Mouse (Mus musculus): ENCODE results near the gene Dlg4. TPM values are rescaled to one million over a fixed set of nuclear protein-coding genes. Genes with fewer than 3 reads are reported as not detected.

Gene Dlg4
- 1.5 and 1.9 TPM in 2 replicates for polyA plus RNA-seq (2012; rRNA removed)
- polyA plus RNA-seq (2014; fragmentation: Nextera tagmentation; extraction: Ambion mirVana) = 0.33 and 0.54 TPM in 2 replicates

- Histone ChIP-seq H3K4me3 (ENCODE audit: insufficient read depth in 1 of 2, low read depth in 2 of 2, low read length in 2 of 2) (no peak within 1 kb of the TSS), H3K9me3 (ENCODE audit: control insufficient read depth, low read length) (no peaks in the 10 kb centered on the region), H3K4me1 (replicated peaks; ENCODE audit: control insufficient read depth in 2 of 2, insufficient read depth in 2 of 2, low read length in 1 of 2) (peaks cover 14 to 16% of the 10 kb centered on the region in 2 experiments), H3K27ac (no peak within 1 kb of the TSS), H3K4me2 (ENCODE audit: low read depth) (peak within 1 kb of the TSS; percentile 61), H3K36me3 (replicated peaks; ENCODE audit: control insufficient read depth, insufficient read depth, low read depth) (peaks cover 3% of the 10 kb centered on the region), H3K27me3 (ENCODE audit: control insufficient read depth, insufficient read depth, low read length) (no peaks in the 10 kb centered on the region), H3K9ac (replicated peaks) (no peak within 1 kb of the TSS)
- no peak for DNase-seq (ENCODE audit: low read depth in 3 of 3, low spot score in 3 of 3)
- 54% methylated on average over 3 of the region's 3 CpGs for WGBS (ENCODE audit: insufficient replicate concordance)
- no peak for ATAC-seq (ENCODE audit: insufficient read depth)
- no peak for TF ChIP-seq CTCF (IDR thresholded peaks at IDR 0.05; ENCODE audit: low read depth)
Measured at GRCm38 (mm10) chr11:70016669-70017068, at the start of gene Dlg4. Gene Dlg4, plus strand, starts transcription at chr11:70016942.

DNA sequence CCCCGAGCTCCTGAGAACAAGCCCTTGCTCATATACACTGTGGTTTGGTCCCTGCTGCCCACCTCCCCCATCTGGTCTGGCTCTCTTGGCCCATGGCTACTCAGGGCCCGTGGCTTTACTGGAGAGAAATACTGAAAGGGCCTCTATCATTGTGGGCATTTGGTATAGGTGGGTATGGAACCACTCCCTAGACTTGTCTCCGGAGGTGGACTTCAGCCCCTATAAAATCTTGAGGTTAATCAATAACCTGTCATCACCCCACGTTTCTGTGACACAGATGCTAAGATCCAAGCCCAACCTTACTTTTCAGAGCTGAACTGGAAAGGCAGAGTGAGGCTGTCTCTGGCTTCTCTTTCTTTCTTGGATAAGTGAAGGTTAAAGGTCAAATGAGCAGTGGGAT, 47.9 kb upstream of the Dlg4 start:
- Histone ChIP-seq H3K9me3 (ENCODE audit: control insufficient read depth, low read length) (no peaks in the 10 kb centered on the region), H3K4me3 (ENCODE audit: insufficient read depth in 1 of 2, low read depth in 2 of 2, low read length in 2 of 2) (no peak overlapping the region), H3K4me1 (replicated peaks; ENCODE audit: control insufficient read depth in 2 of 2, insufficient read depth in 2 of 2, low read length in 1 of 2) (peaks cover 6 to 8% of the 10 kb centered on the region in 2 experiments; a peak in 2 of 4 replicates), H3K9ac (replicated peaks) (no peak overlapping the region), H3K4me2 (ENCODE audit: low read depth) (no peak overlapping the region), H3K27ac (no peak overlapping the region), H3K36me3 (replicated peaks; ENCODE audit: control insufficient read depth, insufficient read depth, low read depth) (peaks cover 4% of the 10 kb centered on the region), H3K27me3 (ENCODE audit: control insufficient read depth, insufficient read depth, low read length) (peaks cover 35% of the 10 kb centered on the region)
- WGBS (ENCODE audit: insufficient replicate concordance) = 69% methylated on average over 4 of the region's 4 CpGs
- no peak for ATAC-seq (ENCODE audit: insufficient read depth)
- TF ChIP-seq CTCF (IDR thresholded peaks at IDR 0.05; ENCODE audit: low read depth) = no peak
- no peak for DNase-seq (ENCODE audit: low read depth in 3 of 3, low spot score in 3 of 3)

- Histone ChIP-seq H3K36me3 (replicated peaks; ENCODE audit: control insufficient read depth, insufficient read depth, low read depth) (peaks cover 16% of the 10 kb centered on the region), H3K9me3 (ENCODE audit: control insufficient read depth, low read length) (no peaks in the 10 kb centered on the region), H3K9ac (replicated peaks) (no peak overlapping the region), H3K4me2 (ENCODE audit: low read depth) (no peak overlapping the region), H3K4me1 (replicated peaks; ENCODE audit: control insufficient read depth in 2 of 2, insufficient read depth in 2 of 2, low read length in 1 of 2) (peaks cover 6 to 8% of the 10 kb centered on the region in 2 experiments; a peak in 2 of 4 replicates), H3K27me3 (ENCODE audit: control insufficient read depth, insufficient read depth, low read length) (peaks cover 21% of the 10 kb centered on the region), H3K27ac (no peak overlapping the region), H3K4me3 (ENCODE audit: insufficient read depth in 1 of 2, low read depth in 2 of 2, low read length in 2 of 2) (no peak overlapping the region)
- no peak for TF ChIP-seq EP300 (IDR thresholded peaks at IDR 0.05; ENCODE audit: low read depth)
- no peak for TF ChIP-seq CTCF (IDR thresholded peaks at IDR 0.05; ENCODE audit: low read depth)
- WGBS (ENCODE audit: insufficient replicate concordance) = 80% methylated on average over 6 of the region's 6 CpGs
- ATAC-seq (ENCODE audit: insufficient read depth) = no peak
- no peak for DNase-seq (ENCODE audit: low read depth in 3 of 3, low spot score in 3 of 3)
Measured at GRCm38 (mm10) chr11:69970222-69970621, 46.5 kb upstream of the Dlg4 start.

DNA sequence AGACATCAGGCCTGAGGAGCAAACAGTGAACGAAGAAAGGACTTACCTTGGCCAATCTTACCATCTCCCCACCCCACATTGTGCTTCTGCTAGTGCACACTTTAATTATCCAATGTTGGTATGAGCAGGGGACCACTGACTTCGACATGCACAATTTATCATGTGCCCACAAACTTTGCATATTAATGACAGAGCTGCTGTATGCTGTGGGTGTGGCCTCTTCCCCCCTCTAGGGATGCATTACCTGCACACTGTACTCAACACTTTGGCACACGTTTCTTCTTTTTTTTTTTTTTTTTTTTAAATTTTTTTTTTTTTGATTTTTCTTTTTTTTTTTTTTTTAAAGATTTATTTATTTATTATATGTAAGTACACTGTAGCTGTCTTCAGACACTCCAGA, 46.0 kb upstream of the Dlg4 start:
- WGBS (ENCODE audit: insufficient replicate concordance) = 62% methylated on average over 3 of the region's 3 CpGs
- no peak overlapping the region for H3K27ac ChIP-seq
- no peak for ATAC-seq (ENCODE audit: insufficient read depth)

DNA sequence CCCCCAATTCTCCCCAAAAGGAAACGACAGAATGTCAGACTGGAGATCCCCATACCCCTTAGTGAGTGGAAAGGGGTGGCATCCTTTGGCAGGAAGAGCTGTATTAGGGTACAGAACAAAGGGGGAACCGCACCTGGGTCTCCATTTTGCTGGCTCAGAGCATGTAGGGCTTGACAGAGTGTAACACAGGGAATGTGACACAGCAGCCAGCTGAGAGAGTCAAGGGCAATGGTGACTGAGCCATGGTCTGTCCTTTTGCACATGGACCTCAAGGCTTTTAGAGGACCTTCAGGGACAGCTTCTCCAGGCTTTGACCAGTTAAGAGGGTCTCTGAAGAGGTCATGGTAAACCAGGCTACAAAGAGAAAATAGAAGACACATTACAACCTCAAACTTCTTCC, 41.8 kb upstream of the Dlg4 start:
- Histone ChIP-seq H3K9me3 (ENCODE audit: control insufficient read depth, low read length) (no peaks in the 10 kb centered on the region), H3K4me1 (replicated peaks; ENCODE audit: control insufficient read depth in 2 of 2, insufficient read depth in 2 of 2, low read length in 1 of 2) (peaks cover 0 to 5% of the 10 kb centered on the region in 2 experiments; a peak in 3 of 4 replicates), H3K4me3 (ENCODE audit: insufficient read depth in 1 of 2, low read depth in 2 of 2, low read length in 2 of 2) (no peak overlapping the region), H3K27ac (no peak overlapping the region), H3K4me2 (ENCODE audit: low read depth) (no peak overlapping the region), H3K27me3 (ENCODE audit: control insufficient read depth, insufficient read depth, low read length) (no peaks in the 10 kb centered on the region), H3K9ac (replicated peaks) (no peak overlapping the region), H3K36me3 (replicated peaks; ENCODE audit: control insufficient read depth, insufficient read depth, low read depth) (peaks cover 16% of the 10 kb centered on the region)
- TF ChIP-seq EP300 (IDR thresholded peaks at IDR 0.05; ENCODE audit: low read depth) (no peak), CTCF (IDR thresholded peaks at IDR 0.05; ENCODE audit: low read depth) (no peak)
- ATAC-seq (ENCODE audit: insufficient read depth) (no peak), DNase-seq (ENCODE audit: low read depth in 3 of 3, low spot score in 3 of 3) (no peak)
- WGBS (ENCODE audit: insufficient replicate concordance) = 63% methylated on average over 2 of the region's 2 CpGs

More for the DNA sequence above, 46.0 kb upstream of the Dlg4 start:
- peaks cover 15% of the 10 kb centered on the region for H3K27me3 ChIP-seq (ENCODE audit: control insufficient read depth, insufficient read depth, low read length)
- H3K4me1 ChIP-seq (replicated peaks; ENCODE audit: control insufficient read depth in 2 of 2, insufficient read depth in 2 of 2, low read length in 1 of 2) = peaks cover 5 to 8% of the 10 kb centered on the region in 2 experiments; a peak in 2 of 4 replicates
- H3K9me3 ChIP-seq (ENCODE audit: control insufficient read depth, low read length) = no peaks in the 10 kb centered on the region
- no peak for DNase-seq (ENCODE audit: low read depth in 3 of 3, low spot score in 3 of 3)
- no peak overlapping the region for H3K4me2 ChIP-seq (ENCODE audit: low read depth)
- H3K36me3 ChIP-seq (replicated peaks; ENCODE audit: control insufficient read depth, insufficient read depth, low read depth) = peaks cover 16% of the 10 kb centered on the region
- no peak overlapping the region for H3K9ac ChIP-seq (replicated peaks)
- TF ChIP-seq EP300 (IDR thresholded peaks at IDR 0.05; ENCODE audit: low read depth) (no peak), CTCF (IDR thresholded peaks at IDR 0.05; ENCODE audit: low read depth) (no peak)
- no peak overlapping the region for H3K4me3 ChIP-seq (ENCODE audit: insufficient read depth in 1 of 2, low read depth in 2 of 2, low read length in 2 of 2)

Measured in liver, embryonic 14.5 days (tissue).